Mouse (Mus musculus): ENCODE measurements around the gene Catsper2.
"Not testable (repeated sequence)": the region's sequence is repeated elsewhere in the genome, so short reads cannot be mapped to it uniquely, and the experiment has no call there.

Catsper2 gene

DNA sequence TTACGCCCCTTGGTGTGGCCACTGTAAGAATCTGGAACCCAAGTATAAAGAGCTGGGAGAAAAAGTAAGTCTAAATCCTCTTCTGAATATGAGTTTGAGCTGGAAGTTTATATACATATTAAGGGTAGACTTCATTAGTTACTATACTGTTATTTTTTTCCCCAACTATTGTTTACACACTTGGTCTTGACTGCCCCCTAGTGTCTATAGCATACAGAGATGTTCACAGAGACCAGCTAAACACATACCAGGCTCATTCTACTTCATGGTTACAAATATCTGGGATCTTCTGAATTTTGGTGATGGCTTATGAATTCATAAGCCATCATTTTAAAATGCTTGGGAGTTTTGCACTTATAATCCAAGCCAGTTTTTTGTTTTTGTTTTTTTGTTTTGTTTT lies 21.3 kb upstream of the Catsper2 start:
- DNase-seq (ENCODE audit: low spot score in 2 of 2) = no peak

DNA sequence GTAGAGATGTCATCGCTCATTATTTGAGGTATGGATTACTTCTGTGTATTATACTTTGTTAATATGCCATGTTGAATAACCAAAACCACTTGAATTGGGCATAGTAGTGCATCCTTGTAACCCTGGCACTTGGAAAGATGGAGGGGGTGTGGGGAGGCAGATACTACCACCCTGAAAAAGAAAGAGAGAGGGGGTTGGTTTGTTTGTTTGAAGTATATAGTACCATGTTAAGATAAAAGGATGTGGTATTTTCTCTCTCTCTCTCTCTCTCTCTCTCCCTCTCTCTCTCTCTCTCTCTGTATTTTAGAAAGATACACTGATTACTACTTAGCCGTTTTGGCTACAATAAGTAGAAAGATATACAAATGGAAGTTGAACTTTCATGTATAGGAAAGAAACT lies 12.3 kb upstream of the Catsper2 start:
- DNase-seq (ENCODE audit: low spot score in 2 of 2) = no peak

DNA sequence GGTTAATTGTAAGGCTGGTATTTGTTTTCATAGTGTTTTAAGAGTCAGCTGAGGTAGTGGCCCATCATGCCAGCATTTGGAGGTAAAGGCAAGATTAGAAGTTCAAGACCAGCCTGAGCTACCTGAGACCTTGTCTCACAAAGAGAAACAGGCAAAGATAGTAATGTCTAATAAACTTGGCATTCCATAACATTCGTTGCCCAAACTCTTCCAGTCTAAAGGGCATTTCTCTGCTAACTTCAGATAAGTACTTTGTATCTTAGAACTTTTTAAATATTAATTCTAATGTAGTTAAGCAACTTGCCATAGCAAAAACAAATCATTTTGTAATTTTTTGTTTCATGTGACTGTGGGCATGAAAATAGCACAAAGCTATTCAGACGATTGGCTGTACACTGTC lies 9.6 kb upstream of the Catsper2 start:
- DNase-seq (ENCODE audit: low spot score in 2 of 2) = no peak

DNA sequence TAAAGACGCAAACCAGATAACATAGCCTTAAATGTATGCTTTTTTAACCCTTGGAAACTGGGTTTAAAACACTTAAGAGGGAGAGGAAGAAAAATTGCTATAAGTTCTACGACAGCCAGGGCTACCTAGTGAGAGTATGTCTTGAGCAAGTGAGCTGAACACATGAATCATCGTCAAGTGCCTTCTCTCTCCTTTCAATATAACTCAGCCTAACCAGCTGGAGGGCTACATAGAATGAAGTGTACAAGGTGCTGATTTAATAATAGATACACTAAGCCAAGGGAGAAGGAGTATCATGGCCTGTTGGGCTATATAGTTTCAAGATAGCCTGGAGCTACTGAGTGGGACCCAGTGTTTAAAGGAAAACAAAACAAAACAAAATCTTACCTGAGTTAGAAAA lies 4.9 kb upstream of the Catsper2 start:
- DNase-seq (ENCODE audit: low spot score in 2 of 2) = no peak

DNA sequence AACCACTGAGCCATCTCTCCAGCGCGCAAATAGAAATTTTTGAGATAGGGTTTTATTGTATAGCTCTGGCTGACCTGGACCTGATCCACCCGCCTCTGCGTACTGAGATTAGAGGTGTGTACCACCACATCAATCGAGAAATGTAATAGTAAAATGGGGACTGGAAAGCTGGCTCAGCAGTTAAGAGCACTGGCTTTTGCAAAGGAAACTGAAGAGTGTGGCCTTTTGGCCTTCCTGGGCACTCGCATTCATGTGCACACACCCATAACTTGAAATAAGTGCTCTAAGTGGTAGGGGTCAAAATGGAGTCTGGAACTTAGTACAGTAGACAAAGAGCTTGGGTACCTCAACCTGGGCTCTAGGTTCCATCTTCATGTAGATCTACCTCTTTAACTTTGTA lies 2.8 kb upstream of the Catsper2 start:
- no peak for DNase-seq (ENCODE audit: low spot score in 2 of 2)

DNA sequence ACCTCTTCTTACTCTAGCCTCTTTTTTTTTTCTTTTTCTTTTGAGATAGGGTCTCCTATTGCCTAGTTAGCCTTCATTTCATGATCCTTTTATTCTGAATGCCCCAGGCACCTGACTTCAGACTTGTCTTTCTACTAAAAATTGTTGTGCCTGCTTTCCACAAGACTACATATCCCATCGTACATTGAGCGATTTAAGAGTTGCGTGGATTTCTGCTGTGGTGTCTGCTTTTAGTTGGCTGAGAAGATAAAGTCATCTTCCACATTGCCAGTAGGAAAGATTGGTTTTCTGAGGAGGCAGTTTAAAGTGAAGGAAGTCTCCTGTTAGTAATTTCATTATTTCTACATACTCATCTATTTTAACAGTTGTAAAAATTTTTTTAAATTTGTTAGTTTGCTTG lies 2.0 kb upstream of the Catsper2 start:
- no peak for DNase-seq (ENCODE audit: low spot score in 2 of 2)

DNA sequence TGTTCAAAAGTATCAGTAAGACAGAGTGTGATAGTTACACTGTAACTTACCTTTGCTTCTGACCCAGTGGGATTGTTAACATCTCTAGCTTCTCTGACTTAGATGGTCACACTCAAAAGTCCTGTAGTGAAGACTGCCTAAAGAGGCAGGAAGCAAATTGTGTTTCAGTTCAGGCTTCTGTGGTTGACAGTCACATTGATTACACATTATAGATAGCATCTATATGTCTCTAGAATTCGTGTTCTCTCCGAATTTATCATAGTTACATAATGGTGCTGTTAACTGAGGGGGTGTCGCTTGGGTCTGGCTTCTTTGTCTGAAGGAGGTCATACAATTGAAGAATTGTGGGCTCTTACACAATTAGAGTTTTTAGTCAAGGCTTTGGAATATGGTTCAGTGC lies 1.5 kb upstream of the Catsper2 start:
- DNase-seq (ENCODE audit: low spot score in 2 of 2) = no peak

DNA sequence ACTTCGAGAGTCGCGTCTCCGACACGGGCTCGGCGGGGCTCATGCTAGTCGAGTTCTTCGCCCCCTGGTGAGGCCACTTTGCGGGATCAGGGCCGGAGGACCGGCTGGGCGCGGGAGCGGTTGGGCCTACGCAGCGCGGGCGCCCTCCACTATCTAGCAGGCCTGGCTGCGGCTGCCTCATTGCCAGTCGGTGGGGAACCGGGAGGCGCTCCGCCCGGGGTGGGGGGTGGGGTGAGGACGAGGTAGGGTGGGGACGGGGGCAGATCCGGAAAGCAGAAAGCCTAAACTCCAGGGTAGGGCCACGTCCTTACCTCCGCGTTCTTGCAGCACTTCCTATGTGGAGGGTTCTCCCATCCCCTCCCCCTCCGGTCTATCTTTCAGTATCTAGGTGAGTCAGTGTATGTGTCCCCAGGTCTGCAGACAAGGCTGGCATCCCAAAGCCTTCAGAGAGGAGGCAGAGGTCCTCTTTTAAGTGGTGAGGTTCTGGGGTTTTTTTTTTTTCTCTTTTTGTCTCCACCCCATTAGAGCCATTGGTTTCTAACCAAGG lies 620 bp upstream of the Catsper2 start:
- DNase-seq (ENCODE audit: low spot score in 2 of 2) = peak; percentile 29 to 46

DNA sequence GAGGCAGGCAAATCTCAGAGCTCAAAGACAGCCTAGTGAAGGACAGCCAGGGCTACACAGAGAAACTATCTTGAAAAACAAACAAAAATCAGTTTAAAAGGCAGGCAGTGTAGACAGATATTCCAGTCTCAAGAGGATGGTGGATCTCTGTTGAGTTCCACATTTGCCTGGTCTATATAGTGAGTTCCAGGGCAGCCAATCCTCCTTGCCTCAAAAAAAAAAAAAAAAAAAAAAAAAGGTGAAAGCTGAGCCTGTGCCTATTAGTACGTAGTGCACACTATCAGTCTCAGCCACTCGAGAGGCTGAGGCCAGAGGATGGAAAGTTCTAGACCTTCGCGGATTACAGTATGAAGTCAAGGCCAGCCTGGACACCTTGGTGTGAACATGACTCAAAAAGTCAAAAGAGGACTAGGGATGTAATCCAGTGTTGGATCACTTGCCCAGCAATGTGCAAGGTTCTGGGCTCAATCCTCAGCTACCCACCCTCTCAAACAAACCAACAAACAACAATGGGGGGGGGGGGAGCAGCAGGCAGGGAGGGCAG lies 677 bp downstream of the Catsper2 start:
- DNase-seq (ENCODE audit: low spot score in 2 of 2) = no peak

DNA sequence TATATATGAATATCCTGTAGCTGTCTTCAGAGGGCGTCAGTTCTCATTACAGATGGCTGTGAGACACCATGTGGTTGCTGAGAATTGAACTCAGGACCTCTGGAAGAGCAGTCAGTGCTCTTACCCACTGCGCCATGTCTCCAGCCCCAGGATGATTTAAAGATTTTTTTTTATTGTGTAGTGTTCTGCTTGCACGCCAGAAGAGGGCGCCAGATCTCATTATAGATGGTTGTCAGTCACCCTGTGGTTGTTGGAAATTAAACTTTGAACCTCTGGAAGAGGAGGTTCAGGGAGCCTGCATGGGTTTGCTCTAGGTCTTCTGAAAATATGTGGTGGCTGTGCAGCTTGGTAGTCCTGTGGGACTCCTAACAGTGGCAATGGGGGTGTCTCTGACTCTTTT lies 5.4 kb downstream of the Catsper2 start:
- no peak for DNase-seq (ENCODE audit: low spot score in 2 of 2)

DNA sequence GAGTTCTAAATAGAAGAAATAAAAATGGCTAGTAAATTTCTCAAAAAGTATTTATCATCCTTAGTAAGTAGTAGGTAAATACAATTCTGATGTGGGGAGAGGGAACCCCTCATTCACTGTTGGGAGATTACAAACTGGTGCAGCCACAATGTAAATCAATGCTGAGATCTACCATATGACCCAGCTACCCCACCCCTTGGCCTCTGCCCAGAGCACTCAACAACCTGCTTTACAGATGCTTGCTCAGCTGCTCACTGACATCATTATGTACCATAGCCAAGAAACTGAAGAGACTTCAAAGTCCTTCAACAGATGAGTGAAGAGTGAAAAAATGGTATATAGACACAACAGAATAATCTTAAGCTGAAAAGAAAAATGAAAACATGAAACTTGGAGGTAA lies 10.3 kb downstream of the Catsper2 start:
- DNase-seq (ENCODE audit: low spot score in 2 of 2) = no peak

DNA sequence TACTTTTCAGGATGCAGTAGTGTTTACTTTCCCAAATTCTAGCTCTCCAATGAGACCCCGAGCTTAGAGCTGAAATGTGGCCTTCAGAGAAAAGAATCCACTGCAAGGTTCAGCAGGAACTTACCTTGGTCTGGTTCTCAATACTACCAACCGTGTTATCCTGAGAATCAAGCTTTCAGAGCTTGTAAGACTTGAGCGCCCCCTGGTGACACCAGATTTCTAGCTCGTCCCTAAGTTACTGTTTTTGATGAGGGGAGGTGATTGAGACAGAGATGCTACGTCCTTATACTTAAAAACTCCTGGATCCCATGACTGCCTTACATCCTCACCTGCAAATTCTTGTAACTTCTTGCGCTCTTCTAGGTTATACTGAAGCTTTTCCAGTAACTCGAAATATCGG lies 17.0 kb downstream of the Catsper2 start:
- DNase-seq (ENCODE audit: low spot score in 2 of 2) = peak in 1 of 2 experiments; percentile 60

DNA sequence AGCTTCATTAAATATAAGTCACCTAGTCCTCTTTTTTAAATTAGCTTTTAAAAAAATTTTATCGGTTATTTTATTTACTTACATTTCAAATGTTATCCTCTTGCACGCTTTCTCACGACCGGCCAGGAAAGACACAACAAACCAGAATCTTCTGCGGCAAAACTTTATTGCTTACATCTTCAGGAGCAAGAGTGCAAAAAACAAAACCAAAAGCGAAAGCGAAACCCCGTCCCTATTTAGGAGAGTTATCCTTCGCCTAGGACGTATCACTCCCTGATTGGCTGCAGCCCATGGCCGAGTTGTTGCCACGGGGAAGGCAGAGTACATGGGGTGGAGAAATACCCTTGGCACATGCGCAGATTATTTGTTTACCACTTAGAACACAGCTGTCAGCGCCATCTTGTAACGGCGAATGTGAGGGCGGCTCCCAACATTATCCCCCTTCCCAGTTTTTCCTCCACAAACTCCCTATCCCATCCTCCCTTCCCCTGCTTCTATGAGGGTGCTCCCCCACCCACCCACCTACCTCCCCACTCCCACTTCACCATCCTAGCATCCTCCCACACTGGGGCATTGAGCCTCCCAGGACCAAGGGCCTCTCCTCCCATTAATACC lies 26.5 kb downstream of the Catsper2 start, which contains the start of gene Strc:
Gene Strc (minus strand): TSS at position 208 of the 615 bp plus-strand sequence.
- DNase-seq (ENCODE audit: low spot score in 2 of 2) = not testable (repeated sequence)

DNA sequence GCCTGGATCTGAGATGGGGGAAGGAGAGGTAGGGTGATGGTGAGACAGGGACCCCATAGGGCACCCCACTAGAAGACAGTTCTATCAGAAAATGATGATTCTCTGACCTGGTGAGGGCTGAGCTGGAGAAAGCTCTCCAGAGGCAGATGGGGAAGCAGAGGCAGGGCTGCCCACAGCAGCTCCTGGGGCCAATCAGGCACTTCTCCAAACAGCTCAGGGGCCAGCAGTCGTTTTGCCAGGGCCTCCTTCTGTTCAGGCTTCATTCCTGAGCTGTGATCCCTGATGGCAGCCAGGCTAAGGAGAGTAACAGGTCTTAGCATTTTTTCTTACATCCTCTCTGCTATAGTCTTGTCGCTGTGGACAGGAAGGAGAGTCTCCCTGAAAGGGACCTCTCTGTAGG lies 38.8 kb downstream of the Catsper2 start:
- DNase-seq (ENCODE audit: low spot score in 2 of 2) = no peak

DNA sequence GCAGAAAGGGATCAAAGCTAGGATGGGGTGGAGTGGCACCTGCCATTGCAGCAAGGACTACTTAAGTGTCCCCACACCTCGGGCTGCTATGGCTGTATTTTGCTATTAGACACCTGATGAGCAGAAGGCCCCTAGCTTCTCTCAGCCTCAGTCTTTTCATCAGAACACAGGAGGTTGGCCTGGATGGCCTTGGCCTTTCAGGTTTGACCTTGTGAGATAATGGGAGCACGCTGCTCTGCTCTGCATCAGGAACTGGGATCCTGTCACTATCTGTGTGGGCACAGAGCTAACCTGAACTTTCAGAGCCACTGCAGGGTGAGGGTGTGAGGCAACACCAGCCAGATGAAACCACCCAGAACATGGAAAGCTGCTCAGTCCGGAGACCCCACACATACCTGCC lies 41.3 kb downstream of the Catsper2 start:
- no peak for DNase-seq (ENCODE audit: low spot score in 2 of 2)

DNA sequence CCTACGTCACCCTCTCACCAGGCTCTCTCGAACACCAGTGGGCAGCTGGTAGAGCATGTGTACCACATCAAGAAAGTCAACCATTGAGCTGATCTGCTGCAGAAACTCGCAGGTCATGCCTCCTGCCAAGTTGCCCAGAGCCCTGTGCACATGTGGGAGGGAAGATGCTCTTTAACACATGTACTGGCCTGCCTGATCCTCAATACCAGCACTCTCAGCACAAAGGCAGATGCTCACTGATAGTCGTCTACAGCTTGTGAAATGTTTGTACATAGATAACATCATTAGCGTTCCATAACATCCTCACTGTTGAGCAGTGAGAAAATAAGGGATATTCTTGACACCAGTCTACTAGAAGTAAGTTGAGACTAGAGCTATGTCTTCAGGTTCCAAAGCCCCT lies 42.7 kb downstream of the Catsper2 start:
- DNase-seq (ENCODE audit: low spot score in 2 of 2) = no peak

DNA sequence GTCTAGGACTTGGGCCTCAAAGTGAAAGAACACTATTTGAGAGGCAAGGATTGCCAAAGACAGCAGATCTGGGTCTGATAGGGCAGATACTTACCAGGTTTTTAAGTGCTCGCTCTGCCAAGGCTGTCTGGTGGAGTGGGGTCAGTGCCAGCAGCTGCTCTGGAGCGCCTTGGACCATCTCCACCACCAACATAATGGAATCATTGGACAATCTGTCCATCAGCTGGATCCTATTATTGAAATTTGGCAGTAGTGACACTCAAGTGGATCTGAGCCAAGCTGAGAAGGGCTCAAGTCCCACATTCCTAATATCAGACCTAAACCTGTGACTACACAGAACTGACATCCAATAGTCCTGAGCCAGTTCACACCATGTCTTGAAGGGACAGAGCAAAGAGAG lies 44.8 kb downstream of the Catsper2 start:
- DNase-seq (ENCODE audit: low spot score in 2 of 2) = no peak

DNA sequence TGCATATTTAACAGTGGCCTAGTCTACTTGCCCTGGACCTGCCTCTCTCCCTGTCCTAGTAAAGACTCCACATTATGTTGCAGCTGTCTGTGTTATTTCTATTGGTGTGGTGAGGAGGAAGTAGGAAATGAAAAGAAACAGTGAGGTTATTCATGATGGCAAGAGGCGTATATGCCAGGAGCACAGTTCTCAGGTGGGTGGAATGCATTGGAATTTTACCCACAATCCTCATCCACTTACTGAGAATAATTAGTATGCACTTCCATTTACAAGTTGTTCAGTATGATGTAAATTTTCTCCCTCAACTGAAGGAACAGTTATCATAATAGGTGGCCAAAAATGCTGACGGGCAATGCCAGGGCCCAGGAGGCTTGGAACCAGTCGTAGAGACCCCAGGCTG lies 49.9 kb downstream of the Catsper2 start:
- no peak for DNase-seq (ENCODE audit: low spot score in 2 of 2)

DNA sequence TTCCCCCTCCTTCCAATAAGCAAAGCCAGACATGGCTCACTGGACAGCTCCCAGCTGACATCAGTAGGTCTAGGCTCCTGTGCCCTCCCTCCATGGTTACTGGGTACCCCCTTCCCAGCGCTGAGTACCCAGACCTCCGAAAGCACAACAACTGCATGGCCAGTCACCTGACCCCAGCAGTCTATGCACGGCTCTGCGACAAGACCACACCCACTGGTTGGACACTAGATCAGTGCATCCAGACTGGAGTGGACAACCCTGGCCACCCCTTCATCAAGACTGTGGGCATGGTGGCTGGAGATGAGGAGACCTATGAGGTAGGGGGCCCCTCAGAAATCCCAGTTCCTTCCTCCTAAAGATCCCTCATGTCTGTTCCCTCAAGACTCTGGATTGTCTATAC lies 54.1 kb downstream of the Catsper2 start:
- DNase-seq (ENCODE audit: low spot score in 2 of 2) = no peak

DNA sequence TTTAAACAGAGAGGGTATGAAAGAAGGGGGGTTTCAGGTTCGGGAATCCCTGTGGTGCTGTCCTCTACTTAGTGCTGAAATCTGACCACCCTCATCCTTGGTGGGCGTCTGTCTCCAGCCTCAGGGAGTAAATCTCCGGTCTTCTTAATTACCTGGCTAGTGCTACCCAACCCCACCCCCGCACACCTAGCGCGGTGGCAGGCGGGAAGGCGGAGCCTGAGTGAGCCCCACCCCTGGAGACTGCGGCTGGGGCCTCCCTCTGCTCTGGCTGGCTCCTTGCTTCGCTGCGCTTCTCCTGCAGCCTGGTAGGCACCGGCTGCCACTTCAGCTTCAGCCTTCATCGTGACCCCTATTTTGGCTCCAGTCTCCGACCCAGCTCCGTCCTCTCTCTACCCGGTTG lies 55.2 kb downstream of the Catsper2 start:
- no peak for DNase-seq (ENCODE audit: low spot score in 2 of 2)

DNA sequence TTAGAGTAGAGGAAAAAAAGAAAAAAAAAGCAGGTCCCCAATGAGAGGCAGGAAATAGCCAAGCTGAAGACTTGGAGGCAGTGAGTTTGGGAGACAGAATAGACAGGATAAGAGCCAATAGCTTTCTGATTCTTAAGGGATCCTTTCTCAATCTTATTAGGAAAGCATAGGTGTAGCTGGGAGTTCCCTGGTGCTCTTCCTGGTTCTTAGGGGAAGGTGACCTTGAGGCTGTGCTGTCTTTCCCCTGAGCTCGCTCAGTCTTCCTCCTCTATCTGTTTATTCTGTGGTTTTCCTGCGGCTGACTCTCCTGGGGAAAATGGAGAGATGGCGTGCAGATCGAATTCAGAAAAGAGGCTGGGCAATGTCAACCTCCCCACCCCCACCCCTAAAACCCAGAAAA lies 55.6 kb downstream of the Catsper2 start:
- no peak for DNase-seq (ENCODE audit: low spot score in 2 of 2)

DNA sequence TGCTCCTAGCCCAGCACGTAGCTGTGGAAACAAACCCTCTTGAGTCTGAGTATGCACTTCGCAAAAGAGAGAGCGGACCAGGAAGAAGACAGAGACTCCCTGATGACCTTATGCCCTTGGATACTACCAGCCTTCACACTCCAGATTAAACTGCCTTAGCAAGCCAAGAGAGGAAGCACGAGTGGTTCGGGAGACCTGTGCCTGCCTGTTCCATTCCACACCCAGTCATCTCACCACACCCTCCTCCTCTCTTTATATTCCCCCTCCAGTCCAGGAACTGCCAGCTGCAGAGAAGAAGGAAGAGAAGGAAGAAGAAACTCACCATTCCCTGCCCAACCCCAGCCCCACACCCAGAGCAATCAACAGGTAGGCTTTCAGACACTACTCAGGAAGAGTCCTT lies 56.1 kb downstream of the Catsper2 start, which contains the start of gene Ckmt1:
Gene Ckmt1 (plus strand): TSS at position 221 of the 400 bp plus-strand sequence.
- DNase-seq (ENCODE audit: low spot score in 2 of 2) = no peak

DNA sequence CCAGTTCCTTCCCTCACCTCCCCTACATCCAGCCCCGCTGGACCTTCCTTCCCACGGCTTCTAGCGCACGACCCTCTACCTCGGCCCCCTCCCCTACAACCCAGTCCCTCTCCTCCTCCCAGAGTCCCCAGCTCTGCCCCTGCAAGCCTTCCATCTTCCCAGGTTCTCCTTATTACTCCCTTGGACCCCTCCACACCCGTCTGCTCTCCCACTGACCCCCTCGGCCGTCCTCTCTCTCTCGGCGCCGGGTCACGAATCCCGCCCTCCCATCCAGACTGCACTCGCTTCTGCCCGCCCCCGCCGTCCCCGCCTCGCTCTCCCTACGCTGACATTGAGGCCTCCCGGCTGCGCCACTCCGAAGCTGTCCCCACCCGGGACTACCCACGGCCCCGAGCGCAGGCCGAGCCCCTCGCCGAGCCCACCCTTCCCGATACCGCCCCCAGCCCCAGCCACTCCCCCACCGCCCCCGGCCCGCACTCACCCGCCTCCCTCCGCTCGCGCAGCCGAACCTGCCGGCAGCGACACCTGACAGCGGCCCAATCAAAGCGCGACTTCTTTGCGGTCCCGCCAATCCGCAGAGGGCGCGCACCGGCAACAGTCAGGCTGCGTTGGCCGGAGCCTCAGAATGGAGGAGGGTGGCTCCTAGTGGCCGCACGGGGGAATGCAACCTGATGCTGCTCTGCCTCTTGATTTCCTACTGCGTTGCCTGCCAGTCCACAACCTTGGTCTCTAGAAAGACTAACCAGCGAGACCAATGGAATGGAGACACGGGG lies 58.6 kb downstream of the Catsper2 start, which contains the start of gene Ppip5k1:
Gene Ppip5k1 (minus strand): TSS at position 577 of the 773 bp plus-strand sequence.
- DNase-seq (ENCODE audit: low spot score in 2 of 2) = peak; percentile 96
